Mouse (Mus musculus) embryo, embryonic 10 days (tissue): ENCODE results near the gene Prcd.
"Not testable (repeated sequence)": the region's sequence is repeated elsewhere in the genome, so short reads cannot be mapped to it uniquely, and the experiment has no call there.

Experiments
- DNase-seq: peaks from one replicate; pipeline ENCODE4 v3.0.0-alpha.2; 2015; ENCODE audit warnings: low spot score

Prcd gene

DNA sequence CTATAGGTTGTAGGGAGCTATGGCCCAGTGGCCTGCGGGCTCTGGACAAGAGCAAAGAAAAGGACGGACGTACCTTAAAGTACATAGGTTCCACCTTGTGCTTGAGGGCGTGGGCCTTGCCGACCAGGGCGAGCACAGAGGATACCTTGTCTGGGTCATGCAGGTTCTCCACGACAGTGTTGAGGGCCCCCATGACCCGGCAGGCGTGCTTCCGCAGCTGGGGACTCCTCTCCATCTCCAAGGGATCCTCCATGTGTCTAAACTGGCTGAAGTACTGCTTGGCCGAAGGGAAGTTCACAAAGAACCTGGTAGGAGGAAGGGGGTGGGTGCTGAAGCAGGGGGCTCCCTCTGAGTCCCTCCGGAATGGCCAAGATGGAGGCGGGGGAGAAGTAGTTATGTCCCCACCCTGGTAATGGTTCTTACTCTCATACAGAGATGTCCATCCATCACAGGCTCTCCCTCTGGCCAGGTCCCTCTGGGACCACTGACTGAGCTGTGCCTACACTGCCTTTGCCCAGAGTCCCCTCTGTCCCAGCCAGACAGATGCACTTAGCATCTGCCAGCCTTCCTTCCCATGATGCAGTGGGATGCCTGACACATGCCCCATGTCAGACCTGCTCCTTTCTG lies 3.5 kb upstream of the Prcd start:
- no peak for DNase-seq

DNA sequence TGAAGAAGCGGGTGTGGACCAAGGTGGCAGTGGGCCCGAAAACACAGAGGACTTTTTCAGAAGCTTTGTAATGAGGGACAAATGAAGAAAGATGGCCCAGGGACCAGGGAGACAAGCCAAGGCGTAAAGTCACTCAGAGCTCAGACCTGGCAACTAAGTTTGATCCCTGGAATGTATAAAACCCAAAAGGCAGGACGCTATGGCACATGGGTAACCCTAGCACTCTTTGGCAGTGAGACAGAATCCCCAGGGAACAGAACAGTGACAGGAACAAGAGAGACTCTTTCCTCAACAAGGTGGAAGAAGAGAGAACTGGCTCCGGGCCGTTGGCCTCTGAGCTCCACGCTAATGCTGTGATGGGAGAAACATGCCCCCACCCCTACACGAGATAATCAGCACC lies 2.5 kb upstream of the Prcd start:
- no peak for DNase-seq

DNA sequence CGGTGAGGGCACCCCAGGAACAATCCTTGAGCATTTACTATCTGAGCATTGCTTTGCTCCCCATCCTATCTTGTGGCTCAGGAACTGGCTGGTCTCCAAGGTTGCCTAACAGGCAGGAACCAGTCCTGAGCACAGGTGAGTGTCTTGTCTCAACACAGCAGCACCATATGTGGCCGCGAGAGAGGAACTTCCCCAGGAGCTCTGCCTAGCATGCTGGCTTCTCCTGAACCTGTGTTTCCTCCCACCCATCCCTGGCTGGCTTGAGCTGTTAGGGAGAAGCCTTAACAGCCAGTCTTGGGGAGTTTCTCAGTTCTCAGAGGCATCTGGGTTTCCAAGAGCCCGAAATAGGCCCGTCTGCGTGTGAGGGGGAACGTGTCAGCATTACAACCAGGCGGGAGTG lies 2.0 kb upstream of the Prcd start:
- DNase-seq, result no peak

DNA sequence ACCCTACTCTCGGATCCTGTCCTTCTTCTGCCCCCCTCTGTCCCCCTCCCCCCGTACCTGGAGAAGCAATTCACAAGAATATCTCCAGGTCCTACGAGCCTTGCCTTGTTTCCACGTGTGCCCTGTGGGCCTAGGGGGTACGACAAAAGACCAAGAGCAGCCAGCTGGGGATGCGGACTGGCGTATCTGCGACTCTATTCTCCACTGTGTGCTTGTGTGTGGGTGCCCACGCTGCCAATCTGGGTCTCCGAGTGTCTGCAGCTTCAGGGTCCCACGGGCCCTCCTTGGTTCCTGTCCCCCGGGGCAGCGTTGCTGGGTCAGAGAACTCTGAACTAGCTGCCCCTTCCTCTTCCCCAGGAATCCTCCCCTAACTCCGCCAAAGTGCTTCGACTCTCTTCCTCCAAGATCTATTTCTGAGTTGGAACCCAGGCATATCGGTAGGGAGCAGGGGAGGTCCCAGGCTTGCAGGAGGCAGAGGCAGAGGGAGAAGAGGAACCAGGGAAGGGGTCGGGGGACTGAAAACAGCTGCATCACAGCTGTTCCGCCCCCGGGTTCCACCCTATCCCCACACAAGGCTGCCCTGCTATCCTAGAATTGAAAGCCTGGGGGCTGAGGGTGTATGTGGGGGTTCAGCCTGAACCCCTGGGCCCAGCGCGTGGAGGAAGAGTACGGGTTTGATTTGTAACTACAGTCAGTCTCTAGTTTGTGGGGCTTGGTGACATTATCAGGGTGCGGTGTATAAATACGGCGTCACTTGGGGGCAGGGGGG lies 820 bp upstream of the Prcd start:
- no peak for DNase-seq

DNA sequence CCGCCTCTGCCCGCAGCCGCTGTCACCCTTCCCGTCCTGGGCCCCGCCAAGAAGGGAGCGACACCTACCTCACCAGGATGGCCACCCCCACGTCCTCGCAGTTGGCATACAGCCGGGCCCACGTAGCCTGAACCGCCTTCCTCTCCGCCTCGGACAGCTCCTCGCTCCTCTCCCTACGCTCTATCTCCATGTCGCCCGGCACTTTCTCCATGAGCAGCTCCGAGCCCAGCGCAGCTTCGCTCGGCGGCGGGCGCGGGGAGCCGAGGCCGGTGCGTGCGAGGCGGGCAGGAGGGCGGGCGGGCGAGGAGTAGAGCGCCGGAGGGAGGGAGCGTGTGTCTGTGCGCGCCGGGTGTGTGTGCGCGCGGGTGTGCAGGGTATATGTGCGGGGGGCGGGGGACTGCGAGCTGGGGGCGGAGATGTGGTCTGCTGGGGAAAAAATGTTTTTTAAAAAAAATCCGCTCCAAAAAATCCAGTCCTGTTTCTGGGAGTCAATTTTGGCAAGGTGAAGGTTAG lies 431 bp downstream of the Prcd start:
- peak; percentile 57 for DNase-seq

DNA sequence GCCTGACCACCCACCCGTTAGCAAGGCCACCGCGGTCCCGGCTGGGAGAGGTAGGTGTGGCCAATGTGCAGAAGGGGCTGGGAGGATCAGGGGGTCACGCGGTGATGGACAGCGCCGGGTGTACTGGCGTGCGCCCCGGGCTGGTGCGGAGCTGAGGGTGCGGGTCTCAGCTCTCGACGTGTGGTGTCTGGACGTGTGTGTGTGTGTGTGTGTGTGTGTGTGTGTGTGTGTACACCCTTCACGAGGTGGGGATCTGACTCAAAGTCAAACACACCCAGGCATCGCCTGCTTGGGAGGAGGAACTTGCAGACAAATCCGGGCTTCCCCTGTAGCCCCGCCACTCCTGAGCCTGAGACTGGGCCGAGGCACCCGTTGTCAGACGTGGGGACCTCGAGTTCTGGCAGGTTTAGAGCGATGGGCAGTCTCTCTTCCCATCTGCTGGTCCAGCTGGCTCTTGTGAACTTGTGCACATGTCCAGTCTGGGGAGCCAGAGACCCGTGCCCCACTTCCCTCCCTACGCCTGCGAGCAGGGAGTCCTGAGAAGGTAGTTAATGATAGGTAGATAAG lies 1.0 kb downstream of the Prcd start, which contains the start of gene Cygb:
Gene Cygb (minus strand): TSS at position 59 of the 567 bp plus-strand sequence.
- peak; percentile 71 for DNase-seq

DNA sequence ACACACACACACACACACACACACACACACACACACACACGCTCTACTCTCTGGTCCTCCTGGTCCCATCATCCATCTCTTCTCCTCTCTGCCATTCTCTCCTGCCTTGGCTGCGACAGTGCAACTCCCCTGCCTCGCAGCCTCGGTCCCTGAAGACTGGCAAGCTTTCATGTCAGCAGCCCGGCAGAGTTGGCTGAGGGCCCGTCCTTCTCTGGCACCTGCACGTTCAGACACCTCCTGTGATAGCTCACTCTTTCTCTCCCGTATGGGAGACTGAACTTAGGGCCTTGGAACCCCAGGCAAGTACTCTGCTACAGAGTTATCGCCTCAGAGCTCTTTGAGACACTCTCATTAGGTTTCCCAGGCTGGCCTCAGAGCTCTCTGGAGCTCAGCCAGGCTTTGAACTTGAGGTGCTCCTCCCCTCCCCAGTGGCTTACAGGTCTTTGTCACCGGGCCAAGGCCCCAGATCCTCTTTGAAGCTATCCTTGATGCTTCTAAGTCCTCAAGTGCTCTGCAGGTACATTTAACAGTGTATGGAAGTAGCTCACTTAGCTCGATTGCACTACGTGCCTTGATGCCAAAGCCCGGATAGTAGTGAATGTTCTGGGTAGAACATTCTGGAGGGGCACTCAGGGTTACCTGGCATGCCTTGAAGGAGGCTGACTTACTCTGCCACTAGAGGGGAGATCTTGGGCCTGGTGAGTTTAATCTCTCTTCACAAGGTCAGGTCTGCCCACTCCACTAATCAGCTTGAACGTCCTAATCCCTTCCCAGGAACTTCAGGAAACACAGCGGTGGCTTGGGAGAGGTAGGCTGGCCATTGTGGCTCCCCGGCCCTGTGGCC lies 3.2 kb downstream of the Prcd start:
- DNase-seq, result no peak

DNA sequence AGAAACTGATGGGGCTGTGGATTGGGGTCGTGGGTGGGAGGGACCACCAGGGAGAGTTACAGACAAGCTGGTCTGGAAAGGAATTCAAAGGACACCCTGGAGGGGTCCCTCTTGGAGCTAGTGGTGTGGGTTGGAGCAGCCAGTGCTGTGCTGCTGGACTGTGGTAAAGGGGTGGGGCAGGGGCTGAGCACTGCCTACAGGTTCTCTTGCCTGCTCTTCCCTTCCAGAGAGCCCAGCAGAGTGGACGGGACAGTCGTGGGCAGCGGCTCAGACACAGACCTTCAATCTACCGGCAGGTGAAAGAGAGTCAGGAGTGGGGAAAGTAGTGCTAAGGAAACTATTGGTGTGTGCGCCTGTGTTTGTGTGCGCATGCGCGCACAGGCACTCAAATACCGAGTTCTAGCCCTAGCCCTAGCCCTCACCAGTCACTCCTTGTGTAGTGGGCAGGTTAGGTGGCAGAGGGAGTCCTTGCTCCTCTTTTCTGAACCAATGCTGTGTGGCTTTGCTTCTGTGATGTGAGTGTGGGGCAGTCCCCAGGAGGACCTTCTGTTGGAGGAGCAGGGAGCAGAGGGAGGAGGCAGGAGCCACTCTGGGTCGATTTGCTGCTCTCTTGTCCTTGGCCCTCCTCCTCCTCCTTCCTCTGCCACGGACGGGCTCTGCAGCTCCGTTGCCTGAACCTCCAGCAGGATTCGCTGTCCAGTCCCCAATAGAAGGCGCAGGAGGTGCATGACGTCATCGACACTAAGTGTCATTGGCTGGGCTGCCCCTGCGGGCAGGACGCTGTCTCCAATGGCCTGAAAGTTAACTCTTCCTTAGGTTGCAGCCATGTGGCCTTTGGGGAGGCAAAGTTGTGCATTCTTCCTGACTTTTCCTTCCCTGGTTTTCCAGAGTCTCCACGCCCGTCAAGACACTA lies 4.2 kb downstream of the Prcd start:
- DNase-seq, result peak; percentile 99

DNA sequence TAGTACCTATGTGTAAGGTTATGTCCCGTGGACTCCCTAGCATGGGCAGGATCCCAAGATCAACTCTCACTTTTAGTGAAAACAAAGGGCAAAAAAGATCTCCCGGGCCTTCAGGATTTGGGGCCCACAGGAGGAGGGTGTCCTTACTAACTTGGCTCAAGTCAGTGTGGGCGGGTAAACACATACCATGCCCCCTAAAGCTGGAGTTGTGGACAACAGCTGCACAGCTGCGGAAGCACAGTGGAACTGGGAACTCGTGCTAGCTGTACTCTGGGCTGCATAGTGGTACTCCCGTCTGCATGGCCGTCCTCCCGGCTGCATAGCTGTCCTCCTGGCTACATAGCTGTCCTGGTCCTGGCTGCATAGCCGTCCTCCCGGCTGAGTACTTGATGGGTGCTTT lies 4.9 kb downstream of the Prcd start:
- DNase-seq, result no peak

DNA sequence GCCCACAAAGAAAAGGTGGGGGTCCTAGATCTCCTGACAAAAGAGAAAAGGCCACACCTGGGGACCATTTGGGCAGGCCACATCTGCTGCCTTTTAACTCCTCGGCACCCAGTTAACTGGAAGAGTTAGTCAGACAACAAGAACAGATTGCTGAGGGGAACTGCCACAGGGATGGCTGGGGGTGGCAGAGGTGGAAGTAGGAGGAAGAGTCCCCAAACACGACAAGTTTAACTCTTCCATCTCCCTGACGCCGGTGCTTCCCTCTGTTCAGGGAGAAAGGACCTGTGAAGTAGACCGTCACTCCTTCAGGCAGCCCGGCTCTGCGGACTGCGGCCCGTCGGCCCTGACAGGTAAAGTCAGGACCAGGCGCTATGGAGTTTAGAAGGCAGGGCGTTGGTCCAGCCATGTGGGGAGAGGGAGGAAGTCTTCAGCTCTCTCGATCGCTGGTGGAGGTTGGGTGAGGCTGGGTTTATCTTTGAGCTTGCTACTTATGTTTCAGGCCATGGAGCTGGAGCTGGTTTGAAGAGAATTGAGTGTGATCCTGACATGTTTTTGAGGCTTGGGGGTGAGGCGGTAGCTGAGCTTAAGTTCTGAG lies 5.8 kb downstream of the Prcd start:
- no peak for DNase-seq

DNA sequence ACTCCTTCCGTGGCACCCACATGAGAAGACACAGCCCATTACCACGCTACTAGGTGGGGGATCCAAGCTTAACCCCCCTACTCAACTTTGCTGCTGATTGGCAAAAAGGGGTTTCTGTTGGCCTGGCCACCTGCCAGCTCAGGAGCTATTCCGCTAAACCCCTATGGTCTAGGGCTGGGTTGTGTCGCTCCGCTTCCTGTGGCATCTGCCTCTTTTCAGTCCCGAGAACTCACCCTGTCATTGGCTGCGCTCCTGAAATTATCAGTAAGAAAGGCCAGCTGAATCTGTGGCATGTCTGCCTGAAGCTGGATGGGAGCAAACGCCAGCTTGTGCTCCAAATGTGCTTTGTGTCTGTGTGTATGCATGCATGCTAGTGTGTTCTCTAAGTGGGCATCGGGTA lies 6.8 kb downstream of the Prcd start:
- DNase-seq, result no peak

DNA sequence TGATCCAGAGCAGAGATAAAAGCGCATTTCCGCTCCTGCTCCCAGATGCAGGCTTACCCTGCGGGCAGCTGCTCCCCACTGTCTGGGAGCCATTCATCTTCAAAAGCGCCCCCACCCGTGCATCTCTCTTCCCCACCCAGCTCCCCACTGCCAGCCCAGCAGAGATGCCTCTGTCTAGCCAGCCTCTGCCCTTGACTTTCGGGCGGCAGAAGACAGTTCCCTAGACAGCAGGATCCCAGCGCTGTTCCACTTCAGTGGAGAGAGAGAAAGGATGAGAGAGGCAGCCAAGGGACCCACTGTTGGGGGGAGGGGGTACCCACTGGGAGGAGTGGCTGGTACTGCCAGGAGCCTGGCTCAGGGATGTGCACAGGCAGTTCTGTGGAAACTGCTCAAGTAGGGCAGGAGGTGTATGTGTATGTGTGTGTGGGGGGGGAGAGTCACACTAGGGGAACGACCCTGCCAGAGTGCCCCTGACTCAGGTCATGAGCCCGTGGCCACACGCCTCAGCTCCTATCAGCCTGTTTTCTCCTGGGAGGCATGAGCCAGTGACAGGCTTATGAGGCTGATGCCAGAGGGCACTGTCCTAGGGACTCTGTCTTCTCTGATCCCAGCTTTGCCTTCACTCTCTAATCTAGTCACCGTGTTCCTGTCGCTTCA lies 8.1 kb downstream of the Prcd start:
- DNase-seq, result peak; percentile 40

DNA sequence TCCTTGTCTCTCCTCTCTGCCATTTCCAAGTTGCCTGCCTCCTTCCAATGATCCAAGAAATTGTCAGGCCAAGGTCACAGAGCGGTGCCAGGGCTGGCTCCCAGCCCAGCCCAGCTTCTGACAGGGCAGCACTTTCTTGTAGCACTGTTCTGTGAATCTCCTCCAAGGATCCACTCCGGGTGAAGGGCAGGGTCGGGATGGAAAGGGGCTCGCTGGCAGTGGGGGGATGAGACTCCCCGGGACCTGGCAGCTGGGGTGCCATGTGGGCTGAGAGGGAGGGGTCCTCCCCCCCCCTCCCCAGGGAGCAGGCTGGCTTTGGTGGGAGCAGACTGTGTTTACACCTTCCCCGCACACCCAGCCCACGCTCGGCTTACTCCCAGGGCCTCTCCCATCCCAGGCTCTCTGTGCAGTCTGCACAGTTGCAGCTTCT lies 8.6 kb downstream of the Prcd start:
- DNase-seq, result no peak

DNA sequence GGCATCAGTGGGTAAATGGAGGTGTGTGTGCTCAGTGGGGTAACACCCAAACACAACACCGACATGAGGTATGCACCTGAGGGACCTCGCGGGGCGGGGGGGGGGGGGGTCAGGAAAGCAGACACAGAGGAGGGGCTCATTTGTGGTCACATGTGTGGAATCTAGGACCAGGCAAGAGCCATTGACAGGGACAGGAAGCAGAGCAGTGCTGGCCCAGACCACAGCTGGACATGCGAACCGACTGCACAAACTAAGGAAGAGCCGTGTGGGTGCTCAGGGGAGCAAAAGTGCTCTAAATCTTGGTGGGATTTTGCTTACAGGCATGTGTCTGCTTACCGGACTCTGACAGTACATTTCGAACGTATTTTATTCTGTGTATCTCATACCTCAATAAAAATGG lies 12.0 kb downstream of the Prcd start:
- no peak for DNase-seq

DNA sequence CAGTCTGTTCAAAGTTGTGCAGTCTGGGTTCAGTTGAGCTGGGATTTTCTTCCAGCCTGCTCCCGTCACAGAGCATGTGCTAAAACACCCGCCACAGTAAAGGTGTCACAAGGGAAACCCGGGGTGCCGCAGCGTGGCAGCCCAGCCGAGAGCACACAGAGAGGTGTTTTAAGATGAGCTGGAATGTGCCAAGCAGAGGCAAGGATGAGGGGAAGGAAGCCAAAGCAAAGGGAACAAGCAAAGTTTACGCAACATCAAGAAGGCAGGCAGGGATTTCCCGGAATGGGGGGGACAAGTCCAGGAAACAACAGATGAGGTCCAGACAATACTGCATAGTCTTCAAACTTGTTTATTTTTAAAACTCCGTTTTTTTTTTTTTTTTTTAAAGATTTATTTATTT lies 13.2 kb downstream of the Prcd start:
- DNase-seq, result no peak

DNA sequence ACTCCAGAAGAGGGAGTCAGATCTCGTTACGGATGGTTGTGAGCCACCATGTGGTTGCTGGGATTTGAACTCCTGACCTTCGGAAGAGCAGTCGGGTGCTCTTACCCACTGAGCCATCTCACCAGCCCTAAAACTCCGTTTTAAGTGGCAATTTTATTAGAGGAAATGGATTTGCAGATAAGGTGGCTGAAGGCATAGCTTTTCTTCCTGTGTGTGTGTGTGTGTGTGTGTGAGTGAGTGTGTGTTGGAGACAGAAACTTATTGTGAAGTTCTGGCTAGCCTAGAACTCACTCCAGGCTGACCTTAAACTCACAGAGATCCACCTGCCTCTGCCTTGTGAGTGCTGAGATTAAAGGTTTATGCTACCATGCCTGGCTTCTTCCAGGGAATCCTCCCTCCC lies 13.7 kb downstream of the Prcd start:
- not testable (repeated sequence) for DNase-seq

DNA sequence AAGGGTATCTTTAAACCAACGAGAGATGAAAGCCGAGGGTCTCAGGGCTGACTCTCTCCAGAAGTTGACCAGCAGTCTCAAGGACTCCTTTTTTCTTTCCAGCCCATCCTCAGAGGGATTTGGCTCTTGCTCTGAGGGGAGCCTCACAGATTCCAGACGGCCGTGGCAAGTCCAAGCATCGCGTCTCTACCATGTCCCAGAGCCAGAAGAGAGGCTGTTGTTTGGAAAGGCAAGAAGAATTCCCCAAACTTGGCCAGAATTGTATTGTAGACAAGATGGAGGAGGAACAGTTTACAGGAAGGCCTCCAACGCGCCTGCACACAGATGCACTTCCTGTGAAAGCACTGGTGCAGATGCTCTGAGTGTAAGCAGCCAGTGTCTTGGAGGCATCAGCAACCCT lies 14.6 kb downstream of the Prcd start:
- no peak for DNase-seq

DNA sequence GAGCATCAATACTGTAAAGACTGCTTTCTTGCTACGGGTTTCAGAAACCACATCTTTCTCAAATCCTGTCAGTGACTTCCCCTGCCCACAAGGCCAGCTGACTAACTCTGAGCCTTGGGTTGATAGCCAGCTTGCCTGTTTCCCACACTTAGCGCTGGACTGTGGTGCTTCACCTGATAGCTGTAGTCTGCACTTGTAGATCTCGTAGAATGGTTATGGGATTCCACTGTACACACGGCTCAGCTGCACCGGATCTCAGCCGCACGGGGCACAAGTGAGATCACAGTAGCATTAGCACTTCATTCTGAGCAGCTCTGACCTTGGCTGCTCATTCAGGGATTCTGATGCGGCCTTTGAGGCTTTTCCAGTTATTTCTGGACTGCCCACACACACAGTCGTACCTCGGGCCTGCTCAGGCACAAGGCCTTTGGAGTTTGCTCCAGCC lies 15.1 kb downstream of the Prcd start:
- DNase-seq, result no peak

DNA sequence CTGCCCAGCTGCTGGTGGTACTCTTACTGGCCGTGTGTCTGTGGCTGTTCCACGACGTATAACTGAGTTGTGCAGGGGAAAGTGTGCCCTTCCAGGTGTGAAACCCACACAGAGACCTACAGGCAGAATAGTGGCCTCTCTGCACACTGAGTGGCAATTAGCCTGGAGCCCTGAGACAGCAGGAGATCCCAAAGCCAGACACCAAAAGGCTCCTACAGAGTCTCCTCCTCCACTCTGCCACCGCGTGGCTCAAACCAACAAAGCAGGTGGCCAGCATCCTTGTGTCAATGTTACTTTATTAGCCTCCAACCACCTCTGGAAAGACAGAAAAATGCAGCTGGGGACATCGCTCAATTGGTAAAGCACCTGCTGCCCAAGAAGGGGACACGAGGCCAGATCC lies 15.5 kb downstream of the Prcd start:
- peak; percentile 58 for DNase-seq

DNA sequence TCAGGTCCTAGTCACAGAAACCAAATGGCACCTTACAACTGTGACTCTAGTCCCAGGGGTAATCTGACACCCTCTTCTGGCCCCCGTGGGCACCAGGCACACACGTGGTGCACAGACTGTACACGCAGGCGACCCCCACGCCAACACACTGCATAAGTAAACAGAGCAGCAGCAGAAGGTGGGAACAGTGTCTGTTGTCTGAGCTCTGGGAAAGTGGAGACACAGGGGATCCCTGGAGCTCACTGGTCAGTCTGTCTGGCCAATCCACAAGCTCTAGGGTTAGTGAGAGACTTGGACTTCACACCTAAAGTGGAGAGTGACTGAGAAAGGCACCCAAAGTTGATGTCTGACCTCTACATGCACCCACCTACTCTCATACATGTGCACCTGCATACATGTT lies 16.0 kb downstream of the Prcd start:
- DNase-seq, result no peak
